Mouse (Mus musculus): ENCODE measurements around the gene Fam81b.

Gene Fam81b

DNA sequence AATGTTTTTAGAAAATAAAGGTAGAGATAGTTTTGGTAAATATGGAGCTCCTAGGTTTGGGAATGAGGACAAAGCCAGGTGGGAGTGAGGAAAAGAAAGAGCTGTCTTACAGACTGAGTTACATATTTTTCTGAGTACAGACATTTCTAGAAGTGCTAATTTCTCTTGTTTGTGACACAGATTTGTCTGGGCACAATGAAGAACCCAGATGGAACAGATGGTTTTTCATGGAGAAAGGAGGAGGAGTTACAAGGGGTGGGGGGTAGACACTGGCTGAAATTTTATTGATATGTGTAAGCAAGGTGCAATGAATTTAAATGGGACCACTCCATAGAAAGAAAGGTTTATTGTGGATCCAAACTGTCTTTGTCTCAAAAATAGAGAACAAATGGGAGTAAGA is 109.9 kb downstream of the Fam81b start:
- DNase-seq (ENCODE audit: low spot score): no peak

DNA sequence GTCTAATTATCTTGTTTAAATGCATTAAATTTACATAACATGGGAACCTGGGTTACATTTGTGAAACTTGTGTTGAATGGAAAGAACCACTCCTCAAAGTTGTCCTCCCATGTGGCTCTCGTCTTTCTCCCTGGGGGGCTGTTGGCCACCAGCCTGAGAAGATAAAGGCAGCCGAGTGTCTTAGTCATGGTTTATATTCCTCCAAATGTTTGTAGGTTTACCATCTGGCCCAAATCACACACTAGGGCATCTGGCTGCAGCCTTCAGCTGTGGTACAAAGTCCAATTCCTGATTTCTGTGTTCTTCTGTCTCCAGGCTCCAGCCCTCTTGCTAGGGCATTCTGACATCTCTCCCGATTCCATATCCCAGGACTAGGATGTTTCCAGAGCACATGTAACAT is 114.6 kb downstream of the Fam81b start:
- no peak for DNase-seq (ENCODE audit: low spot score)

DNA sequence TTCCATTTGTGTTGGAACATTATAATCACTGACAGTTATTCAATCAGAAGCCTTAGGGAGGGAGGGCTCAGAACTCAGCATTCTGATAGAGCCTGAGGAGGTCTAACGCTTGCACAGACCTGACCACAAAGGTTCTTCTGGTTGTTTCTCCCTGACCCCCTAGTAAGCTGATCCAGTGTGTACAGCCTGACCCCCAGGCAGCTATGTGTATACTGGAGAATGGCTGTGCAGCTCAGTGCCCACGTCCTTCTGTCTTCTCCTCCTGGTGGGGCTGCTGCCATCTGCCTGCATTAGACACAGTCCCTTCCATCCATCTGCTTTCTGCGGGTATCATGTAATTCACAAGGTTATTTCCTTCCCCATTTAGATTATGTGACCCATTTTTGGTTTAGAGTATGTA is 115.7 kb downstream of the Fam81b start:
- no peak for DNase-seq (ENCODE audit: low spot score)

DNA sequence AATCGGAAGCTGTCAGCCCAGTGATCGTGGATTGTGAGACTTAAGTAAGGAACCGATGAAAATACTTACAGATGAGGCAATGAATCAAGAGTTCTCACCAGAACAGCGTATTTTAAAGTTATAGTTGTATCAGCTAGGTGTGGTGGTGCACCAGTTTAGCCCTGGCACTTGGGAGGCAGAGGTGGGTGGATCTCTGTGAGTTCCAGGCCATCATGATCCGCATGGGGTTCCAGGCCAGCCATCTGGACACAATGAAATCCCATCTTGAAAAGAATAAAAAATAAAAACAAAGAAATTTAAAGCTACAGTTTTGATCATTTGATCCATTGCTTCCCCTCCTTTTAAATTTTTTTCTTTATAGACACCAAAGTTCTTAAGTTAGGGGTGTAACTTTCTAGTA is 117.2 kb downstream of the Fam81b start:
- no peak for DNase-seq (ENCODE audit: low spot score)

DNA sequence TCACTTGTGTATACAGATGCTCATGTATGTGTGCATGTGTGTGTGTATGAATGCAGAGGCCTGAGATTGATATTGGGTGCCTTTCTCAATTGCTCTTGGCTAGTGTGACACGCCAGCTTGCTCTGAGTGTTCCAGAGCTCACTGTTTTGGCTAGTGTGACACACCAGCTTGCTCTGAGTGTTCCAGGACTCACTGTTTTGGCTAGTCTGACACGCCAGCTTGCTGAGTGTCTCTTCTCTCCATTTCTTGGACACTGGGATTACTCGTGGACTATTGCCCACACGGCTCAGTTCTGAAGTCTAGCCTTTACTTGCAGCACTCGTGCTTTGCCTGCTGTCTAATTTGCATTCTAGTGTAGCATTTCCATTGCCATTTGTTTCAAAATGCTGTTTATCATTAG is 126.2 kb downstream of the Fam81b start:
- DNase-seq (ENCODE audit: low spot score): no peak

DNA sequence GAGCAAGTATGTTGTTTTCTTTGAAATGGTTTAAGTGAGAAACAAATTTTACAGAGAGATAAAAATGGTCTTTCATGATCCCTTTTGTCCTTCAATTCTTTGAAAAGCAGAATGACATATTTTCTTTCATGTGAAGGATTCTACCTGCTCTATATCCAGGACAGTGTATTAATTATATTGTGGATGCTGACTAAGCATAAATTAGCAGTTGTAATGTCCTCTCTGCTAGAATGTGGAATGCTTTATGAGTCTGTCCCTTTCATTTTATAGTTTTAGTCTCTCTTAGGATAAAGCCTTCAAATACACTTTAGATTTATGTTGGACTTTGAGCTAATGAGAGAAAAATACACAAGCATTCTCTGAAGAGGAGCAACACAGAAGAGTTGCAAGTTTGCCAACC is 130.6 kb downstream of the Fam81b start:
- DNase-seq (ENCODE audit: low spot score): no peak

DNA sequence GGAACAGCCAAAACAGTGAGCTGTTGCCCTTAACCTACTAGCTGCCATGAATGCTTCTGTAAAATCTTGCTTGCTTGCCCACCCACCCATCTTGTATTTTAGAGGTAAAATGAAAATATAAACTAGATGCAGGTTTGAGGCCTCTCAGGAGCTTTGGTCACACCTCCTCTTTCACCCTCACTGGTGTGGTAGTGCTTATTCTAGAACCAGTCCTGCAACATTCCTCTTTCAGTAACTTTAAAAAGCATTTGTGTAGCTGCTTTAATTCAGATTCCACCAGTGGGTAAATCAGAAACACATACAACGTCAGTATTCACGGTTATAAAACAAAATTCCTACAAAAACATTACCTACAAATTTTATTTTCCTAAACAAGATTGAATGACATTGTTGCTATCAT is 144.3 kb downstream of the Fam81b start:
- DNase-seq (ENCODE audit: low spot score): no peak

DNA sequence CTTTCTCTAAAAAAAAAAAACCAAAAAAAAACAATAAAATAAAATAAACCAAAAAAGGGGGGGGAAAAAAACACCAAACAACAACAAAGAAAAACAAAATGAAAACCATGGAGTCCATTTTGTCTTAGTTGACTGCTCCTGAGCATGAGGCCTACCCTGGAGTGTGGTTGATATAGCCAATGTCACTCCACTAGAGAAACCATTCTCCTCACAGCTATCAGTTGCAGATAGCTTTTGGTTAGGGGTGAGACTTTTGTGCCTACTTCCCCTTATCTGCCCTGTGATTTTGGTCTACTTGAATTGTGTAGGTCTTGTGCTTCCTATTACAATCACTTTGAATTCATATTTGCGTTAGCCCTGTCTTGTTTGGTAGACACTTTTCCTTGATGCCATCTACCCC is 147.4 kb downstream of the Fam81b start:
- DNase-seq (ENCODE audit: low spot score): no peak

DNA sequence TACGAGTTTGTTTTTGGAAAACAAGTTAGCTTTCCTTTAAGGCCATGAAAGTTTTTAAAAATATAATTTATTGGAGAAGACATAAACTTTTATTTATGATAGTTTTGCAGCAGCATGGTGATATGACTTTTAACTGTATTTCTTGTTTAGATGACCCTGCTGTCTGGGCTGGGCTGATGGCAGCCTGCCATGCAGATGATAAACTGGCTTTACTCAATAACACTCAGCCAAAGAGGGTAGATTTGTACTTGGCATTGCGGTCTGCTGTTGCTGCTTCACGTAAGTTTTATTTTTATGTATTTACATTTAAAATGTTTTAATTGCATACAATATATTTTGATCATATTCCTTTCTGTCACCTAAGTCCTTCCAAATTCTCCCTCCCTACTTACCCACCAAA is 147.8 kb downstream of the Fam81b start:
- DNase-seq (ENCODE audit: low spot score): no peak

Measured in urinary bladder, postnatal 10 days (tissue).